In the genomic region with DNA sequence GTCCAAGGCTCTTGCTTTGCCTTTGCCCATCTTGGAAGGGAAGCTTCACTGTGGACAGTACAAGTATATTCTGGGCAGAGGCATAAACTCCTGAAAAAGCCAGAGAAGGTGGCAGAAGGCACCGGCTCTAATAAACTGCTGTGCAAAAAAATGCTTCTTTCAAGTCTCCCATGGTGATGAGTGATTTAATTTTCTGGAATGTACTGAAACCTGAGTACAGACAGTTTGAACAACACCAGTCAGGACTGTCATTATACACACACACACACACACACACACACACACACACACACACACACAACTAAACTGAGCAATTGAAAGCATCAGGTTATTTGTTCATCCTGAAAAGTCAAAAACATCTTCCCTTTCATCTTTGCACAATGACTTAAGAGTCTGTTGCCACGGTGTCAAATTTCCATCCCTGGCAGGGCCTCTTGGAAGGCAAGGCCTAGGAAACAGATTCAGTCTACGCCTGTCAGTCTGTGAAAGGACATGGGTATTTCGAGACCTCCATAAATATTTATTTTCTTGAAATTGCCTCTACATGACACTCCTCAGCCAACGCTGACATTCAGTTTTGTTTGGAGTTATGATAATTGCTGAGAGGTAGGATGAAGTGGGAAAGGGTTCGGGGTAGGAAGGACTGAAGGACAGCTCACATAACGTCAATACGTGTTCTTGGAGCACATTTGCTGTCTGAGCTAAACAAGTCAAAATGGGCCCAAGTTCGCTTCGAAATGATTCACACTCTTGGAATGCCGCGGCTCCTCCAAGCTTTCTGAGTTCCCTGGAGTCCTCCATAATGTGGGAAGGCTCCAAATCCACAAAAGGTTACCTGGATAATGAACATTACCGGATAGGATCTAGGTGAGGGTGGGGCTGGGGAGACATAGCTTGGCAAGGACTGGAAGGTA, we compare ENCODE assay signal across 15 mouse cellular contexts.
DNase-seq lines count a peak whose midpoint lies in the region; ATAC-seq and TF ChIP-seq lines count a peak whose summit lies in the region.
"Had no signal": no experiment of that assay in that cellular context is flagged by ENCODE, and none has a peak within 500 bp of the region (broad histone marks: within the 10 kb centered on the region; RNA-seq: fewer than 3 reads in every experiment).

No protein-coding gene starts in this region.

- DNase-seq in frontal cortex, postnatal 14 days (ENCODE audit: low spot score in 2 of 2): no peak
- DNase-seq in left cerebral cortex, adult 2 months (ENCODE audit: extremely low spot score in 1 of 2, low spot score in 2 of 2): no peak
- DNase-seq in left cerebral cortex, adult 18-20 months (ENCODE audit: low spot score in 2 of 2): no peak
- peak; percentile 62 for DNase-seq in brain, embryonic 14.5 days (ENCODE audit: low read depth)
- DNase-seq in forelimb bud, embryonic 11.5 days (ENCODE audit: low read depth, low spot score): peak; percentile 47
- no peak for DNase-seq in spleen, postnatal 36 days (ENCODE audit: low spot score in 2 of 2)
- no peak for DNase-seq in kidney, postnatal 4 days
- DNase-seq: kidney, adult 8-10 months; liver, postnatal 0 days; right cerebral cortex, postnatal 25 days; thymus, postnatal 36 days had no signal

- no peak for TF ChIP-seq CTCF in left cerebral cortex, adult 2 months (IDR thresholded peaks at IDR 0.05)
- TF ChIP-seq CTCF in brain, embryonic 14.5 days (IDR thresholded peaks at IDR 0.05; ENCODE audit: borderline replicate concordance, extremely low read depth, insufficient read depth, insufficient read length): no peak

- ATAC-seq in frontal cortex, adult (ENCODE audit: low TSS enrichment): peak; percentile 16; the same call in 1 of the 2 replicates
- ATAC-seq: CD4-positive, CD25-positive, alpha-beta regulatory T cell, adult 4 months; liver, postnatal 0 days had no signal

- intact Hi-C loops in left cerebral cortex, adult 2 months (cut with DNase I): loop anchor here (5.0 kb wide), 1 partner anchor 296 kb away; no protein-coding TSS in a partner anchor

- no peak for TF ChIP-seq POLR2A in brain, embryonic 14.5 days (IDR thresholded peaks at IDR 0.05; ENCODE audit: borderline replicate concordance, extremely low read depth, insufficient read depth, insufficient read length, poor library complexity, severe bottlenecking)

- H3K4me3 ChIP-seq in left cerebral cortex, adult 2 months: no peak overlapping the region
- H3K4me3 ChIP-seq: layer of hippocampus, adult 2 months; midbrain, embryonic 12.5 days had no signal

- peak overlapping the region; percentile 80 for H3K27ac ChIP-seq in left cerebral cortex, adult 2 months
- H3K27ac ChIP-seq: layer of hippocampus, adult 2 months; midbrain, embryonic 12.5 days had no signal

Comparison
In these comparisons a context has a peak if more than half of its experiments do, and no peak if none do; other contexts are left out.
1. DNase-seq: peak in brain, embryonic 14.5 days (single experiment) and forelimb bud, embryonic 11.5 days (single experiment); none in frontal cortex, postnatal 14 days (0 of 2), left cerebral cortex, adult 2 months (0 of 2), left cerebral cortex, adult 18-20 months (0 of 2), spleen, postnatal 36 days (0 of 2) and kidney, postnatal 4 days (0 of 2).